Mouse (Mus musculus): ENCODE measurements around the gene Stx19.

GRCm38 (mm10) chr16:62845341-62845740, 30.9 kb downstream of the Stx19 start:
- no peak for TF ChIP-seq CTCF (IDR thresholded peaks at IDR 0.05; ENCODE audit: insufficient read depth, low read depth, low read length)
- no peak for TF ChIP-seq POLR2A (IDR thresholded peaks at IDR 0.05; ENCODE audit: insufficient read depth, low read depth, low read length)
